Mouse (Mus musculus) lung, postnatal 4 days (tissue): ENCODE measurements at regions not wholly inside any gene's neighbourhood (a gene's known extent, or its start where the extent isn't known, plus 50 kb on each side); places are given as distances from the start of the nearest gene placed in this dataset.

Source experiments
- DNase-seq, 2 experiments: peaks; one replicate each; pipeline ENCODE4 v3.0.0; 2021

- DNase-seq: no peak
These were observed 155.6 kb upstream of the Jmjd1c start for GRCm38 (mm10) chr10:66940368-66940767.

DNA sequence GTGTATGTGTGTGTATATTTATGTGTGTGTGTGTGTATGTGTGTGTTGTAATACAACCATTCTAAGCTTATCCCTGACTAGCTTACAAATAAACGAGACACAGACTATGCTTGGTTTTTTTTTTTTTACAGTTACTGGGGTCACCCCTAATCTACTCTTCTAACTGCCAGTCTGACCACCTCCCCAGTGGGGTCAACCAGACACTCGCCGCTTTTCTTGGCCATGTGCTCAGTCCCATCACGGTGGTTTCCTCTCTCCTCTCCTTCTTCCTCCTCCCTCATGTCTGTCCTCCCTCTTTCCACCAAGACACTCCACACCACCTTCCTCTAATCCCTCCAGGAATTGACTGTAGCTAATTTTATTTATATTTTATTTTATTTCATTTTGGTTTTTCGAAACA lies 155.0 kb upstream of the Jmjd1c start:
- DNase-seq: no peak

GRCm38 (mm10) chr10:66941974-66942373 lies 154.0 kb upstream of the Jmjd1c start:
- DNase-seq: no peak

- DNase-seq: peak; percentile 42 to 60
These were observed 152.1 kb upstream of the Jmjd1c start for GRCm38 (mm10) chr10:66943875-66944274.

GRCm38 (mm10) chr10:66946161-66946560 lies 149.8 kb upstream of the Jmjd1c start:
- DNase-seq: no peak

DNA sequence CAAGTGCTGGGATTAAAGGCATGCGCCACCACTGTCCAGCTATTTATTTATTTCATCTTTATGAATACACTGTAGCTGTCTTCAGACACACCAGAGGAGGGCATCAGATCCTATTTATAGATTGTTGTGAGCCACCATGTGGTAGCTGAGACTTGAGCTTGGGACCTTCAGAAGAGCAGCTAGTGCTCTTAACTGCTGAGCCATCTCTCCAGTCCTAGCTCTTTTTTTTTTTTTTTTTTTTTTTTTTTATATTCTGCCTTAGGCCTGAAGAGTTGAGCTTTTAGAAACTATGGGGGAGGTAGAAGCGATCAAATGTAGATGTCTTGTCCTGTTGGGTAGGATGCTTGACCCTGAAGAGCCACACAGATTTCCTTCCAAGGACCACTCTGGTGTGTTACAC lies 147.6 kb upstream of the Jmjd1c start:
- DNase-seq: no peak

DNA sequence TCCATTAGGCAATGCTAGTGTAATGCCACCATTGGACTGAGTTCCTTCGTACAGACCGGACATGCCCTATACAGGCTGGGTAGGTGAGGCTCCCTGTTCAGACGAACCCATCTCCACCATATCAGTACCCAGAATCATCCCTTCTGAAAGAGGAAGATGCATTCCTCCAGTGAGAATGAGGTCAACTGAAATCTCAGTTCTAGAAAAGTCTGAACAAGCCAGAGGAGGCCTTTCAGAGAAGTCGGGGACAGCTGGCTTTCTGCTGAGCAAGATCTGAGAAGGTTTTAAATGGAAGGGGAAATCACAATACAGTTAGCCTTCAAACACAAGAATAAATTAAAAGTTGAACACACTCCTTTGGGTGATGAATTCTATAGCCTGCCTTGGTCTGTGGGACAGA lies 145.5 kb upstream of the Jmjd1c start:
- DNase-seq: no peak

- DNase-seq: no peak
These were observed 144.6 kb upstream of the Jmjd1c start for GRCm38 (mm10) chr10:66951231-66951822.

- DNase-seq: no peak
These were observed 144.0 kb upstream of the Jmjd1c start for GRCm38 (mm10) chr10:66951935-66952334.

GRCm38 (mm10) chr10:66953248-66953975 lies 142.5 kb upstream of the Jmjd1c start:
- peak in 1 of 2 experiments; percentile 21 for DNase-seq

GRCm38 (mm10) chr10:66953976-66954505 lies 141.9 kb upstream of the Jmjd1c start:
- no peak for DNase-seq

GRCm38 (mm10) chr10:66955430-66955829 lies 140.5 kb upstream of the Jmjd1c start:
- DNase-seq: no peak

- DNase-seq: no peak
These were observed 139.3 kb upstream of the Jmjd1c start for GRCm38 (mm10) chr10:66956619-66957018.

DNA sequence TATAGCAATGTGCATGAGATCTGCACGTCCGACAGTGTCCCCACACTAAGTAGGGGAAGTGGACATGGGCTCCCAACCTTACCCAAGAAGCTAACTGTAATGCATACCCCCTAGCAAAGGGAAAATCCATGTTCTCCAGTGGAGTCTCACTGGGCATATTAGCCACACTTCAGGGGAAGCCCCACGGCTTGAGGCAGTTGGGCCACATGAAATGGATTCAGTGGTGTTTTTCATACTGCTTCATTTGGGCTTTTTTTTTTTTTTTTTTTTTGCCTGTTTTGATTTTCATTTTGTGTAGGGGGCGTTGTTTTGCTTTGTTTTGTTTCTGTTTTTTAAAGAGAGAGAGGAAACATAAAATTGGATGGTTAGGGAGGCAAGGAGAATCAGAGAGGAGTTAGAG lies 138.6 kb upstream of the Jmjd1c start:
- no peak for DNase-seq
